Mouse (Mus musculus) sigmoid colon, adult 10 weeks (tissue): Measurements from ENCODE around the gene Kcnj10. TPM values are rescaled to one million over a fixed set of nuclear protein-coding genes. Genes with fewer than 3 reads are reported as not detected.

Source experiments
- polyA plus RNA-seq: library from polyadenylated mRNA; stranded (reverse); fragments of 350-450 nt; fragmentation: Illumina TruSeq; extraction: RNeasy Lipid Tissue Mini Kit (QIAGEN cat#74804); gene quantifications from one replicate; pipeline ENCODE4 v1.2.3, GENCODE M21; 2014; ENCODE audit warnings: low read depth, low replicate concordance

Gene Kcnj10
- 2.6 TPM for polyA plus RNA-seq

GRCm38 (mm10) chr1:172340729-172341321 lies at the start of gene Kcnj10:
TSS of gene Kcnj10 (plus strand) at chr1:172341210.

GRCm38 (mm10) chr1:172297611-172298537 lies 43.1 kb upstream of the Kcnj10 start, which contains the start of gene Atp1a2:
TSS of gene Atp1a2 (minus strand) at chr1:172298064.

GRCm38 (mm10) chr1:172329131-172329530 lies 11.9 kb upstream of the Kcnj10 start, which contains the start of gene Kcnj9:
TSS of gene Kcnj9 (minus strand) at chr1:172329318.

GRCm38 (mm10) chr1:172376198-172376667 lies 35.2 kb downstream of the Kcnj10 start, which contains the start of gene Pigm:
TSS of gene Pigm (plus strand) at chr1:172376546.

Other genes with a start within 250 kb of the Kcnj10 start
- gene Pex19, start 214.5 kb upstream of the Kcnj10 start, polyA plus RNA-seq: 40.4 TPM
- gene Dcaf8, start 193.1 kb upstream of the Kcnj10 start, polyA plus RNA-seq: 74.0 TPM
- gene Pea15a, start 134.4 kb upstream of the Kcnj10 start, polyA plus RNA-seq: 36.7 TPM
- gene Casq1, start 121.3 kb upstream of the Kcnj10 start, polyA plus RNA-seq: 0.63 TPM
- not detected for gene Atp1a4, start 82.8 kb upstream of the Kcnj10 start, polyA plus RNA-seq
- gene Igsf8, start 79.6 kb upstream of the Kcnj10 start, polyA plus RNA-seq: 1.1 TPM
- gene Atp1a2, start 43.1 kb upstream of the Kcnj10 start, polyA plus RNA-seq: 4.4 TPM
- not detected for gene Kcnj9, start 11.9 kb upstream of the Kcnj10 start, polyA plus RNA-seq
- 33.9 TPM for gene Pigm, start 35.3 kb downstream of the Kcnj10 start, polyA plus RNA-seq
- 1.1 TPM for gene Slamf9, start 134.1 kb downstream of the Kcnj10 start, polyA plus RNA-seq
- gene Igsf9, start 140.6 kb downstream of the Kcnj10 start, polyA plus RNA-seq: 5.1 TPM
- gene Tagln2, start 158.8 kb downstream of the Kcnj10 start, polyA plus RNA-seq: 81.6 TPM
- gene Cfap45, start 179.6 kb downstream of the Kcnj10 start, polyA plus RNA-seq: 3.1 TPM
- not detected for gene Vsig8, start 214.7 kb downstream of the Kcnj10 start, polyA plus RNA-seq
- 0.63 TPM for gene Slamf8, start 249.4 kb downstream of the Kcnj10 start, polyA plus RNA-seq